Mouse (Mus musculus) left cerebral cortex, adult 8-10 months (tissue): Measurements from ENCODE around the gene Gm9972. TPM values are rescaled to one million over a fixed set of nuclear protein-coding genes. Genes with fewer than 3 reads are reported as not detected.

ENCODE experiments used
- DNase-seq, 2 experiments: peaks; one replicate each; pipeline ENCODE4 v3.0.0; 2022; ENCODE audit warnings: low spot score in 2 of 2
- total RNA-seq, 4 experiments: library from RNA; stranded (reverse); gene quantifications; 2 replicates each; pipeline ENCODE4 v1.2.4; 2022

Gm9972 gene
- not detected for total RNA-seq

- DNase-seq = no peak
Observed at GRCm38 (mm10) chr11:43035446-43035845, at the start of gene Gm9972. Gene Gm9972 (plus strand): TSS chr11:43035746.

- DNase-seq = peak in 1 of 2 experiments; percentile 7
Observed at GRCm38 (mm10) chr11:42999188-42999587, 36.4 kb upstream of the Gm9972 start.

GRCm38 (mm10) chr11:43011941-43012340 is 23.6 kb upstream of the Gm9972 start:
- no peak for DNase-seq

- no peak for DNase-seq
Observed at GRCm38 (mm10) chr11:43012980-43013379, 22.6 kb upstream of the Gm9972 start.

GRCm38 (mm10) chr11:43023109-43023688 is 12.3 kb upstream of the Gm9972 start:
- no peak for DNase-seq

GRCm38 (mm10) chr11:43029813-43030212 is 5.7 kb upstream of the Gm9972 start:
- no peak for DNase-seq

GRCm38 (mm10) chr11:43032141-43032540 is 3.4 kb upstream of the Gm9972 start:
- DNase-seq = no peak

GRCm38 (mm10) chr11:43045871-43046548 is 10.5 kb downstream of the Gm9972 start:
- DNase-seq = no peak

- DNase-seq = no peak
Observed at GRCm38 (mm10) chr11:43049363-43049762, 13.8 kb downstream of the Gm9972 start.

GRCm38 (mm10) chr11:43054972-43055371 is 19.4 kb downstream of the Gm9972 start:
- peak in 1 of 2 experiments; percentile 42 for DNase-seq

- peak in 1 of 2 experiments; percentile 13 for DNase-seq
Observed at GRCm38 (mm10) chr11:43059437-43059970, 24.0 kb downstream of the Gm9972 start.

GRCm38 (mm10) chr11:43062286-43062685 is 26.7 kb downstream of the Gm9972 start:
- DNase-seq = peak in 1 of 2 experiments; percentile 8

GRCm38 (mm10) chr11:43086309-43087050 is 50.9 kb downstream of the Gm9972 start:
- DNase-seq = no peak

Other genes starting within 250 kb of the Gm9972 start
- 1 to 10 TPM in 2 of 4 experiments, under 1 TPM in 2; 0.94 to 1.4 (median 1.0) TPM for gene Atp10b, start 114.1 kb downstream of the Gm9972 start, total RNA-seq